Mouse (Mus musculus) adrenal gland, postnatal 14 days (tissue): ENCODE data around the gene Ccdc148. TPM values are rescaled to one million over a fixed set of nuclear protein-coding genes. Genes with fewer than 3 reads are reported as not detected.

Source experiments
- DNase-seq: peaks from one replicate; pipeline ENCODE4 v3.0.0; 2021; ENCODE audit warnings: mixed read lengths
- total RNA-seq: library from RNA; stranded (reverse); gene quantifications from 2 replicates; pipeline ENCODE4 v1.2.3, GENCODE M21; 2021

Ccdc148 gene
- total RNA-seq, 1 experiment from 2014 or later, result 1.1 TPM

- DNase-seq, result no peak
Observed at GRCm38 (mm10) chr2:58783526-58783925, 377.0 kb downstream of the Ccdc148 start.

DNA sequence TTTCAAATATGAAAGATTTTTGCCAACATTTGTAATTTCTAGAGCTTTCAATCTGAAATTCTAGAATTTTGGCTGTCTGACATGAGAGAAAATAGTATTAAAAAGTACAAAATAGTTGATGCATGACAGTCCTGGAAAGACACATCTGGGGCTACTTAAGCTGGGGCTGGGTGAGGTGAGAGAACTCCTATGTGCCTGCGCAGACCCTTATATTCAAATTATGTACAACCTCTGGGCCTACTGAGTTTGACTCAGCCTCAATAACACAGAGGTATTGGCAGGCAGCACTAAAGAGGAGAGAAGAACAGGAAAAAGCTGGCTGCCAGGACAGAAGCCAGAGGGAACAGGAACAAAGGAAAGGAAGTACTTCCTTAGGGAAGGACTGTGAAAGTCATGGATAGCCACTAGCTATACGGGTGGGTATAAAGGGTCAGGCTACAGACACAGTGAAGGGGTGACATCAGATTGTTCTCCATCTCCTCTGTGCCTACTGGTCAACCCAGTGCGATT lies 381.4 kb downstream of the Ccdc148 start:
- DNase-seq, result no peak

GRCm38 (mm10) chr2:58773833-58774232 lies 386.6 kb downstream of the Ccdc148 start:
- no peak for DNase-seq

Other genes starting within 250 kb of the Ccdc148 start
- gene Pkp4, start 167 bp upstream of the Ccdc148 start, total RNA-seq, result 74.7 and 96.2 TPM in 2 replicates